Mouse (Mus musculus): ENCODE results near the gene Usp37.

- TF ChIP-seq CTCF (IDR thresholded peaks at IDR 0.05; ENCODE audit: extremely low read depth, insufficient read length, insufficient replicate concordance, low read depth, low read length) (no peak), POLR2A (IDR thresholded peaks at IDR 0.05; ENCODE audit: low read depth, low read length) (no peak)
Observed at GRCm38 (mm10) chr1:74394311-74394710, 149.8 kb downstream of the Usp37 start.
